Comparison of ENCODE assay signal across 21 mouse cellular contexts in the genomic region with DNA sequence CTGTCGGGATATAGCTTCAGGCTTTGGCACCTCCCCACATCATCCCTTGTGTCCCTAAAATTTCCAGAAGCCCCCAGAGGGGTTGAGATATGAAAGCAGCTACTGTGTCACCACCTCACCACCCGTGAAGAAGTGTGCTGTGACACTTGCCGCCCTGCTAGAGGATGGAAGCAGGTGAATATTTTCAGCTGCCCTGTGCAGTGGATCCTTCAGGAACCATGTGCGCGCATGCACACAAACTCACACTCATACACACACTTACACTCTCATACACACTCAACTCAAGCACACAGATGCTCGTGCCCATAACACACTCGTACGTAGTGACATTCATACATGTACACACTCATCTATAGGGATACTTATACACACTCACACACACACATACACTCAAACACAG. TPM values are rescaled to one million over a fixed set of nuclear protein-coding genes. Genes with fewer than 3 reads are reported as not detected.
DNase-seq lines count a peak whose midpoint lies in the region; ATAC-seq and TF ChIP-seq lines count a peak whose summit lies in the region.
"Had no signal": no experiment of that assay in that cellular context is flagged by ENCODE, and none has a peak within 500 bp of the region (broad histone marks: within the 10 kb centered on the region; RNA-seq: fewer than 3 reads in every experiment).

No protein-coding gene starts in this region.

- peaks cover 7% of the 10 kb centered on the region for H3K4me1 ChIP-seq in heart, adult 2 months (ENCODE audit: control insufficient read depth, insufficient read depth, low read length)
- peaks cover 16% of the 10 kb centered on the region for H3K4me1 ChIP-seq in midbrain, embryonic 11.5 days (ENCODE audit: control insufficient read depth, insufficient read depth, low read length)
- peaks cover 16% of the 10 kb centered on the region for H3K4me1 ChIP-seq in midbrain, embryonic 16.5 days (ENCODE audit: control insufficient read depth, insufficient read depth, low read length)

- H3K27ac ChIP-seq in heart, adult 2 months: no peak overlapping the region
- no peak overlapping the region for H3K27ac ChIP-seq in midbrain, embryonic 11.5 days (ENCODE audit: low read depth, low read length)
- no peak overlapping the region for H3K27ac ChIP-seq in midbrain, embryonic 16.5 days (ENCODE audit: low read length)

- no peak for TF ChIP-seq CTCF in heart, adult 2 months (IDR thresholded peaks at IDR 0.05)

- no peak for TF ChIP-seq POLR2A in heart, adult 2 months (IDR thresholded peaks at IDR 0.05; ENCODE audit: insufficient read depth, low read depth, low read length)

- DNase-seq in cerebellum, adult 8-10 months: peak; percentile 4
- no peak for DNase-seq in cerebellum, adult 11-12 months
- DNase-seq in heart, adult 11 months: peak; percentile 84
- no peak for DNase-seq in heart, adult 2 months
- peak; percentile 56 for DNase-seq in midbrain, embryonic 11.5 days (ENCODE audit: low spot score, missing footprints)
- DNase-seq: adrenal gland, adult 2 months; adrenal gland, adult 8-10 months; adrenal gland, postnatal 10 days; adrenal gland, postnatal 14 days; adrenal gland, postnatal 25 days; adrenal gland, postnatal 36 days; B cell, adult 2 months; cerebellum, adult 11 months; cerebellum, adult 18-20 months; cerebellum, adult 2 months had no signal

- H3K79me2 ChIP-seq in heart, adult 2 months (replicated peaks; ENCODE audit: control insufficient read depth, insufficient read depth, low read length): no peaks in the 10 kb centered on the region

- H3K4me3 ChIP-seq in heart, adult 2 months: no peak overlapping the region
- no peak overlapping the region for H3K4me3 ChIP-seq in midbrain, embryonic 11.5 days (ENCODE audit: low read depth, low read length)
- no peak overlapping the region for H3K4me3 ChIP-seq in midbrain, embryonic 16.5 days (ENCODE audit: low read depth, low read length)

- WGBS in heart, adult 2 months: 80% methylated on average over 8 of the region's 8 CpGs
- WGBS in midbrain, embryonic 11.5 days: 88% methylated on average over 8 of the region's 8 CpGs
- WGBS in midbrain, embryonic 16.5 days: 86% methylated on average over 8 of the region's 8 CpGs

- H3K4me2 ChIP-seq in midbrain, embryonic 11.5 days: no peak overlapping the region
- no peak overlapping the region for H3K4me2 ChIP-seq in midbrain, embryonic 16.5 days (ENCODE audit: low read length)

- no peak for TF ChIP-seq EP300 in heart, adult 2 months (IDR thresholded peaks at IDR 0.05; ENCODE audit: insufficient read depth, low read depth, low read length)

- H3K36me3 ChIP-seq in heart, adult 2 months (ENCODE audit: control insufficient read depth, insufficient read depth, low read length): peaks cover 3% of the 10 kb centered on the region; the same call in 1 of the 2 replicates
- H3K36me3 ChIP-seq in midbrain, embryonic 11.5 days (ENCODE audit: control insufficient read depth, insufficient read depth, low read length): no peaks in the 10 kb centered on the region
- no peaks in the 10 kb centered on the region for H3K36me3 ChIP-seq in midbrain, embryonic 16.5 days (ENCODE audit: control insufficient read depth, insufficient read depth, low read length)
- H3K36me3 ChIP-seq: G1E had no signal

- H3K9ac ChIP-seq in heart, adult 2 months (ENCODE audit: low read depth, low read length): no peak overlapping the region
- no peak overlapping the region for H3K9ac ChIP-seq in midbrain, embryonic 11.5 days (ENCODE audit: low read length)
- no peak overlapping the region for H3K9ac ChIP-seq in midbrain, embryonic 16.5 days (ENCODE audit: low read depth, low read length)

- intact Hi-C loops in heart, adult 2 months (cut with DNase I): no loop called here

- H3K27me3 ChIP-seq in heart, adult 2 months (ENCODE audit: control insufficient read depth, insufficient read depth, low read length): no peaks in the 10 kb centered on the region
- no peaks in the 10 kb centered on the region for H3K27me3 ChIP-seq in midbrain, embryonic 11.5 days (ENCODE audit: control insufficient read depth, insufficient read depth, low read length)
- no peaks in the 10 kb centered on the region for H3K27me3 ChIP-seq in midbrain, embryonic 16.5 days (ENCODE audit: control insufficient read depth, insufficient read depth, low read depth, low read length)
- H3K27me3 ChIP-seq: CH12.LX had no signal

- H3K9me3 ChIP-seq in midbrain, embryonic 11.5 days (ENCODE audit: control insufficient read depth, low read length): no peaks in the 10 kb centered on the region
- H3K9me3 ChIP-seq in midbrain, embryonic 16.5 days (replicated peaks; ENCODE audit: control insufficient read depth, low read length, poor library complexity, severe bottlenecking): no peaks in the 10 kb centered on the region
- H3K9me3 ChIP-seq: G1E had no signal

- ATAC-seq in midbrain, embryonic 11.5 days (ENCODE audit: low FRiP score): no peak
- ATAC-seq in midbrain, embryonic 16.5 days: no peak
- ATAC-seq: activated CD4-positive, CD25-positive, alpha-beta regulatory T cell, adult 4 months; CD4-positive, CD25-positive, alpha-beta regulatory T cell, adult 4 months; Patski had no signal

RNA-seq across cellular contexts. Expression of a gene that starts 3.1 kb away (rescaled TPM):
- total RNA-seq in heart, adult 2 months (2021): 10 to 100 TPM; 34.2 to 38.0 TPM
- polyA plus RNA-seq in heart, adult 2 months (2012; rRNA removed): 27.8 and 28.1 TPM in 2 replicates
- polyA plus RNA-seq in midbrain, embryonic 11.5 days (2014; fragmentation: Nextera tagmentation; extraction: Ambion mirVana): 39.1 and 39.2 TPM in 2 replicates
- polyA plus RNA-seq in midbrain, embryonic 16.5 days (2015; fragmentation: Nextera tagmentation; extraction: Ambion mirVana): 28.7 and 36.1 TPM in 2 replicates

Comparison
In these comparisons a context has a peak if more than half of its experiments do, and no peak if none do; other contexts are left out.
1. DNase-seq: peak in cerebellum, adult 8-10 months (single experiment), heart, adult 11 months (single experiment) and midbrain, embryonic 11.5 days (single experiment); none in cerebellum, adult 11-12 months (single experiment) and heart, adult 2 months (0 of 2).